Mouse (Mus musculus) hindbrain, embryonic 13.5 days (tissue): ENCODE measurements at regions not wholly inside any gene's neighbourhood (a gene's known extent, or its start where the extent isn't known, plus 50 kb on each side); places are given as distances from the start of the nearest gene placed in this dataset.

Experiments
- ATAC-seq: fragments of 200-750 bp; cut with Nextera tagmentation; 2 replicates; pipeline ENCODE4 v1.8.0; 2017; ENCODE audit warnings: moderate TSS enrichment; ENCODE audit not compliant: low FRiP score
- H3K27ac ChIP-seq: fragments of 300-500 bp; sonication (generic); 2 replicates; pipeline ENCODE4 v1.5.1; 2015; ENCODE audit warnings: inconsistent platforms, mild to moderate bottlenecking, moderate library complexity
- H3K27me3 ChIP-seq: fragments of 300-500 bp; sonication (generic); 2 replicates; pipeline ENCODE4 v1.6.1; 2015; ENCODE audit warnings: mild to moderate bottlenecking, inconsistent platforms
- H3K36me3 ChIP-seq: fragments of 300-500 bp; sonication (generic); 2 replicates; pipeline ENCODE4 v1.6.1; 2015; ENCODE audit warnings: mild to moderate bottlenecking, inconsistent platforms
- H3K4me1 ChIP-seq: fragments of 300-500 bp; sonication (generic); replicated peaks from 2 replicates; pipeline ENCODE4 v1.6.1; 2015; ENCODE audit warnings: inconsistent platforms
- H3K4me2 ChIP-seq: fragments of 300-500 bp; sonication (generic); 2 replicates; pipeline ENCODE4 v1.6.1; 2015; ENCODE audit warnings: inconsistent platforms, mild to moderate bottlenecking, moderate library complexity
- H3K4me3 ChIP-seq: fragments of 300-500 bp; sonication (generic); 2 replicates; pipeline ENCODE4 v1.5.1; 2015; ENCODE audit warnings: mild to moderate bottlenecking, inconsistent platforms
- H3K9ac ChIP-seq: fragments of 300-500 bp; sonication (generic); 2 replicates; pipeline ENCODE4 v1.6.1; 2015; ENCODE audit warnings: mild to moderate bottlenecking, inconsistent platforms
- H3K9me3 ChIP-seq: fragments of 300-500 bp; sonication (generic); 2 replicates; pipeline ENCODE4 v1.6.1; 2016; ENCODE audit warnings: inconsistent platforms
- WGBS: fragments of 180-500 bp; shearing (Covaris S2); methylation state at CpG from one replicate; pipeline ENCODE4 v1.1.7; 2015; 5-methylcytosine and 5-hydroxymethylcytosine counted together

DNA sequence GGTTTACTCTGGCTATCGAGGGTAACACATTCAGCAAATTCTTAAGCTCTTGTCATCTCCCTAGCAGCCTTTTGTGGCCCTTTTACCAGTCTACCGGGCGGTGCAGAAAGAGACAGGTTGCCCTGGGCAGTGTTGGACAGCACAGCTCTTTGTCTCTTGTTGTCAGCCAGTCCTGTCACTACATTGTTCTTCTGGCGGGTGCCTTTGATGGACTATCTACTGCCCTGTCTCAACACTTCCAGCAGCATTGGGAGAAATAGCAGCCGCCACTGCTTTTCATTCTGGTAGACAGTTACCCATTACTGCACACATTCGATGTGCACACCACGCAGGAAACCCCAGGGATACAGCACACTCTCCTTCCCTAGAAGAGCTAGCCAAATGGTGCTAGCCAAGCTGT lies 132.7 kb upstream of the Gm10181 start:
- Histone ChIP-seq H3K9ac (no peak overlapping the region; the same call in 1 of the 2 replicates), H3K27me3 (no peaks in the 10 kb centered on the region), H3K4me1 (no peaks in the 10 kb centered on the region), H3K27ac (no peak overlapping the region), H3K9me3 (no peaks in the 10 kb centered on the region), H3K4me3 (no peak overlapping the region), H3K4me2 (no peak overlapping the region), H3K36me3 (no peaks in the 10 kb centered on the region)
- 5% methylated on average over 7 of the region's 7 CpGs for WGBS
- ATAC-seq = no peak

DNA sequence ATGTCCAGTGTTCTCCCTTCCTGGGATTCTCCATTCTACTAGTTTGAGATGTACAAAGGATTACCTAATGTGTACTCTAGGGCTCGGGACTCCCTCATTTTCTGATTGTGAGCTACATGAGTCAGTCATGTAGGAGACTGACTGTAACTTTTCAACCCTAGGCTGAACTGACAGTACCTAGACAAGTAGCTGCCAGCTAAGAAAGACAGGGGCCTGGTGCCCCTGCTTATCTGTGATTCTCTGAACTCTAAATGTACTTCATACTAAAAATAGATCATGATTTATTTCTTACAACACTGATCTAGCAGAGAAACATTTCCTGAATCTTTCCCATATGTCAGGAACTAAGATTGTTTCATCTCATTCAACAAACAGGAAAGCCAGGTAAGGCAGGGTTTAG lies 125.9 kb upstream of the Gm10181 start:
- no peak overlapping the region for H3K27ac ChIP-seq
- peaks cover 6% of the 10 kb centered on the region; the same call in 1 of the 2 replicates for H3K4me1 ChIP-seq
- H3K9ac ChIP-seq = no peak overlapping the region
- 82% methylated on average over 1 of the region's 1 CpGs for WGBS
- H3K4me3 ChIP-seq = no peak overlapping the region
- H3K36me3 ChIP-seq = no peaks in the 10 kb centered on the region
- no peak overlapping the region for H3K4me2 ChIP-seq
- H3K9me3 ChIP-seq = no peaks in the 10 kb centered on the region
- H3K27me3 ChIP-seq = 0 out of 2 replicates have a peak, but pooled peaks cover 3% of the 10 kb centered on the region
- no peak for ATAC-seq

DNA sequence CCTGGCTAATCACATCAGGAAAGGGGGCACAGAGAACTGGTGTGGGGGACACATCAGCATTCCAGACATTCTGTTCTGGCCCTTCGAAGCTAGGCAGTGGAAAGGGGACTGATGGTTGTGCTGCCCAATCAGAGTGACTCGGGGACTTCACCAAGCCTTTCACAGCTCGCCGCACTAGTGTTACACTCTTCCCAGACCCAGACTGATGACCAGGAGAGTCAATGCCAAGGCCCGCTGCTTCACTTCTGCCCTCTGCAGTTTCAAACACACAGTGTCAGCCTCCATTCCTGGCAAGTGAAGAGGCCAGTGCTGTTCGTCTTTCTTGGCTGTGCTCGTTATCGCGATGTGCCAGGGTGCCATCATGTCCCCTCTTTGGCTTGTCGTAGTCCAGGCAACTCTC lies 121.7 kb upstream of the Gm10181 start:
- Histone ChIP-seq H3K4me1 (peaks cover 6% of the 10 kb centered on the region; the same call in 1 of the 2 replicates), H3K4me2 (no peak overlapping the region), H3K27ac (no peak overlapping the region), H3K9me3 (no peaks in the 10 kb centered on the region), H3K27me3 (0 out of 2 replicates have a peak, but pooled peaks cover 3% of the 10 kb centered on the region), H3K36me3 (no peaks in the 10 kb centered on the region), H3K9ac (no peak overlapping the region), H3K4me3 (no peak overlapping the region)
- 71% methylated on average over 10 of the region's 10 CpGs for WGBS
- ATAC-seq = 0 out of 2 replicates have a peak, but pooled peaks have one; percentile 28

DNA sequence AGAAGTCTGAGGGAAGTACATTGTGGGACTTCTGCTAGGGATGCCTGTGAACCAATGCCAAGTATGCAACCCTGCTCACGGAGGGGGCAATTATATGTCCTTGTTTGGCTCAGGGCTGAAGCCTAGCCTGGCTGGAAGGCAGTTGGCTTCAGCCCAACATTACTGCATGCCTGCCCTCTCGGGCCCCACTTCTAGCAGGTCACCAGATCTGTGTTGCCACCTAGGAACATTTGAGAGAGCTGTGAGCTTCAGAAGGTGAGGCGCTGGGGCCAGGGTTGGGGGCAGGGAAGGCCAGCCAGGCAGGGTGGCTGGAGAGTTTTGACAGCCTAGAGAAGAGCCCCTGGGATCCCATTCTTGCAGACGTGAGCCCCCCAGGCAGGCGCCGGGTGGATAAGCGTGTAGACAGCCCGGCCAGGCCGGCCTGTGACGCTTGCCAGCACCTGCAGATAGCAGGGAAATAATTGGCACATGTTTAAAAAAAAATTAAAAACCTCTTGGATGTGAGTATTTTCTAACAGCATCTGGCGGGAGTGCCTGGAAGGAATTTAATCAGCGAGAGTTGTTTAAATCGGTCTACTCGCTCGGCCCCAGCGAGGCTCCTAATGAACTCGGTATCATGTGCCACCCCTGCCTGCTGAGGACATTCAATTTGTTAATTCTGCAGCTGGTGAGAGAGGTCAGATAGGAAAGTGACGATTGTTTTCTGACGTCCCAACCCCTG lies 115.0 kb upstream of the Gm10181 start:
- H3K9me3 ChIP-seq = no peaks in the 10 kb centered on the region
- peak overlapping the region; percentile 30; the same call in 1 of the 2 replicates for H3K9ac ChIP-seq
- 0 out of 2 replicates have a peak, but pooled peaks cover 6% of the 10 kb centered on the region for H3K27me3 ChIP-seq
- H3K4me1 ChIP-seq = peaks cover 13% of the 10 kb centered on the region
- H3K36me3 ChIP-seq = no peaks in the 10 kb centered on the region
- H3K4me3 ChIP-seq = peak overlapping the region; percentile 15
- WGBS = 7% methylated on average over 19 of the region's 19 CpGs
- ATAC-seq = peak; percentile 77
- H3K4me2 ChIP-seq = peak overlapping the region; percentile 51
- peak overlapping the region; percentile 66; the same call in 1 of the 2 replicates for H3K27ac ChIP-seq

DNA sequence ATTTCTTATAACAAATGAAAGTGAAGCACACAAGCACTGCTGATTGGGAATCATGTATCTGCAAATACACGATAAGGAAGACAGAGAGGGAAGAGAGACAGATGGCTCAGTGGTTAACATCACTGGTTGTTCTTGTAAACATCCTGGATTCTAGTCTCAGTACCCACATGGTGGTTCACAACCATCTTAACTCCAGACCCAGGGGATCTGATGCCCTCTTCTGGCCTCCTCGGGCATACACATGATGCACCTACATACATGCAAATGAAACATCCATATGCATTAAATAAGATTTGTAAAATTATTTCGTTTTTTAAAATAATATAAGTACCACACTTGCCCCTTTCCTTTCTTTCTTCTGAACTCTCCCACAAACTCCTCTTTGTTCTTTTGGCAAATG lies 106.4 kb upstream of the Gm10181 start:
- H3K4me2 ChIP-seq = no peak overlapping the region
- no peaks in the 10 kb centered on the region for H3K9me3 ChIP-seq
- H3K9ac ChIP-seq = no peak overlapping the region
- ATAC-seq = no peak
- H3K4me1 ChIP-seq = no peaks in the 10 kb centered on the region
- 67% methylated on average over 3 of the region's 3 CpGs for WGBS
- H3K36me3 ChIP-seq = no peaks in the 10 kb centered on the region
- H3K27ac ChIP-seq = no peak overlapping the region
- H3K27me3 ChIP-seq = no peaks in the 10 kb centered on the region
- H3K4me3 ChIP-seq = no peak overlapping the region

DNA sequence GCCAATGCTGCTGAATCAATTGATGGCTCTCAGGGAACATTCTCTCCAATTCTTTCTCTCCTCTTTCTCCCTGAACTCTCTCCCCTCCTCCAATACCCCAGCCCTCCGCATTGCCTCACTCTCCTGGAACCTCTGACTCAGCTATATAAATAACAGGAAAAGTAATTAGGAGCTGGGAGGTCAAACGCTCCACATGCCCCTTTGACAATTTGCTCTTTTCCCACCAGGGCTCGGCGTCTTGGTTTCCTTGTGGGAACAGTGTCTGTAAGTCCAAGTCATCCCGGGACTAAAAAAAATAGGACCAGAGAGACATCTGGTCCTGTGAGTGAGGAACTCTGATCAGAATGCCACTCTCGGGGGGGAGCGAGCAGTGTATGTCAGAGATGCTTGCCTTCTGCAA lies 94.7 kb upstream of the Gm10181 start:
- Histone ChIP-seq H3K27me3 (no peaks in the 10 kb centered on the region), H3K4me3 (no peak overlapping the region), H3K9ac (no peak overlapping the region), H3K4me2 (no peak overlapping the region), H3K36me3 (no peaks in the 10 kb centered on the region), H3K27ac (no peak overlapping the region), H3K4me1 (no peaks in the 10 kb centered on the region), H3K9me3 (no peaks in the 10 kb centered on the region)
- ATAC-seq = no peak
- 65% methylated on average over 7 of the region's 7 CpGs for WGBS

DNA sequence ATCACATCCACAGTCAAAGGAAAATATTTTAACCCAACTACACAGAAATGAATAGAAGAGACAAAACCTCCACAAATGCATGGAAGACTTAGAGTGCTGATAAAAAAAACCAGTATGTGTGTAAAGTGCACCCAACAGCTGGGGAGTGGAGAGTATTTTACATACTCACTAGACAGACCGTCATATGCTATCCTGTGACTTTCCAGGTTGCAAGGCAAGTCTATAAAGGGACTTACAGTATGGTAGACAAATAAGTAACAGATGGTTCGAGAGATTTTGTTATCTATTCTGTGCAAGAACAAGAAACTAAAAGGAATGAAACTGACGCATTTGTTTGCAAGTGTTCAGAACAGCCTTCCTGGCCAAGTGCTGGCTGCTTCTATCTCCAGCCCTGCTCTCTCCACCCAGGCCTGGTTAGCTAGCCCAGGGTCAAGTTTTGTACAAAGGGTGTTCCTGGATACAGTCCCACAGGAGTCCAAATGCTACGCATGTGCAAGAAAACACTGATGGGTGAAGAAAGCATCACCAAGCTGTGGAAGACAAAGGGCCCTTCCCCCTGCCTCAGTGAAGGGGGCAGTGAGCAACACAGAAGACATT lies 68.0 kb upstream of the Gm10181 start:
- Histone ChIP-seq H3K4me2 (no peak overlapping the region), H3K27me3 (no peaks in the 10 kb centered on the region), H3K9ac (no peak overlapping the region), H3K4me1 (no peaks in the 10 kb centered on the region), H3K27ac (no peak overlapping the region), H3K9me3 (no peaks in the 10 kb centered on the region), H3K36me3 (no peaks in the 10 kb centered on the region), H3K4me3 (no peak overlapping the region)
- no peak for ATAC-seq
- WGBS = 81% methylated on average over 4 of the region's 4 CpGs

DNA sequence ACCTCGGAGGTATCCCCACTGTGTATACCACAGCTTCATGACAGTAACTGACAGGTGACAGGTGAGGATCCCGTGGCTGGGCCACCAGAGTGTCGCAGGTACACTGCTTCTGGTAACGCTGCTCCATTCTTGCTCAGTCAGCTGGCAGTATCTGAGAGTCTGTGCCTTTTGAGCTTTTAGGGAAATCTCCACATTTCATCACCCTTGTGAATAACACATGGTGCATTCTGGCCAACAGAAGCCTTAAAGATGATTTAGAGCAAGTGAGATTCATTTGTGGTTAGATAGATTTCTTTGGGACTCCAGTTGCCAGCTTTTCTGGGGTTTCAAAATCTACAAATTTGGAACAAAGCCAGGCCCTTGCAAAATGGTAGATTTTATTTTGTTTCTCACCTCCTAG lies 66.8 kb upstream of the Gm10181 start:
- Histone ChIP-seq H3K27ac (no peak overlapping the region), H3K4me2 (no peak overlapping the region), H3K9ac (no peak overlapping the region), H3K9me3 (no peaks in the 10 kb centered on the region), H3K4me3 (no peak overlapping the region), H3K36me3 (no peaks in the 10 kb centered on the region), H3K27me3 (no peaks in the 10 kb centered on the region), H3K4me1 (no peaks in the 10 kb centered on the region)
- ATAC-seq = no peak
- WGBS = 85% methylated on average over 4 of the region's 4 CpGs

DNA sequence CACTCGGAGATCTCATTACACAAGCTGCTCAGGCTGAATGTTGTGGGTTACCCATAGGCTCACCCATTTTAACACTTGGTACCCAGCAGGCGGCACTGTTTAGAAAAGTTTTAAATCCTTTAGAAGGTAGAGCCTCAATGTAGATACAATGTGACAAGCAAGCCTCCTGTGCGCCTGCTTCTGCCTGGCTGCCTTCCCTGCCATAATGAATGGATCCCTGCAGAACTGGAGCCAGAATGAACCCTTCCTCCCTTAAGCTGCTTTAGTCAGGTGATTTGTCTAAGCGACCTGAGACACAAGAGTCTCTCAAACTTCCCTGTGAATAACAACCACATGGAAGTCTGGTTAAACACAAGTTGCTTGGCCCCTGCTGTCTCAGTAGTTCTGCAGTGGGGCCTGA lies 64.7 kb upstream of the Gm10181 start:
- Histone ChIP-seq H3K9me3 (no peaks in the 10 kb centered on the region), H3K4me3 (no peak overlapping the region), H3K4me1 (no peaks in the 10 kb centered on the region), H3K27me3 (peaks cover 5% of the 10 kb centered on the region; the same call in 1 of the 2 replicates), H3K27ac (no peak overlapping the region), H3K36me3 (no peaks in the 10 kb centered on the region), H3K9ac (no peak overlapping the region), H3K4me2 (no peak overlapping the region)
- 61% methylated on average over 4 of the region's 4 CpGs for WGBS
- ATAC-seq = no peak

DNA sequence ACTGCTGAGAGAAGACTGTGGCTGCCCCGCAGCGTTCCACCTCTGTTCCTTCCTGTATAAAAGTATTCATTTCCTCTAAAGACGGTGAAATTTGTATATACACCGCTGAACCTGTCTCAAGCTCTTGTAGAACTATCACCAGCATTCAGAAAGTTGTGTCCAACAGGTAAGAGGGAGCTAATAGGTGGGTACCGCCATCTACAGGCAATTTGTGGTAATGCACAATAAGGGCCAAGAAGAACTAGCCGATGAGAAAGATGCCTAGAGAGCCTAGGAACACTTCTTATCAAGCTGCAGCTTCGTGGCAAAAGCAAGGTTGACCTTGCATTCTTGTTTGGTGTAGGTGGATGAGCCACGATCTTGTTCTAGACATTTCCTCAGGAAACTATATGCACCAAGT lies 61.6 kb upstream of the Gm10181 start:
- no peak overlapping the region for H3K9ac ChIP-seq
- no peak for ATAC-seq
- H3K36me3 ChIP-seq = no peaks in the 10 kb centered on the region
- 10% methylated on average over 8 of the region's 8 CpGs for WGBS
- H3K27me3 ChIP-seq = peaks cover 5% of the 10 kb centered on the region; the same call in 1 of the 2 replicates
- no peaks in the 10 kb centered on the region for H3K9me3 ChIP-seq
- H3K4me2 ChIP-seq = no peak overlapping the region
- no peaks in the 10 kb centered on the region for H3K4me1 ChIP-seq
- no peak overlapping the region for H3K4me3 ChIP-seq
- no peak overlapping the region for H3K27ac ChIP-seq

DNA sequence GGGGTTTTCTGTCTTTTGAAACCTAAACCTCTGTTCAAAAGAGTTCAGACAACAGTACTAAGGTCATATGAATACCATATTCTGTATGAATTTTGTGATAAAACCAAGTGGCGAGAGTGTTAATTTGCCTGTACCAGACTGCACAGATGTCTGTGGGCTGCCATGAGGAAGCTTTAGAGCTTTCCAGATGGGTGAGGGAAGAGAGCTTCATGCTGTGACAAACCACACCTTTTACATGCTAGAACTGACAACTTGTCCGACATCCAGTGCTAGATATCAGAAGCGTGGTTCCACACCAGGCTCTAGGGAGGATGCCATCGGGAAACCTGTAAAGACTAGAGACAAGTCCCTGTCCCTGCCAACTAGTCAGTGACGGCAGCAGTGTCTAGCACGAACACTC lies 60.9 kb upstream of the Gm10181 start:
- Histone ChIP-seq H3K36me3 (no peaks in the 10 kb centered on the region), H3K9me3 (no peaks in the 10 kb centered on the region), H3K27ac (no peak overlapping the region), H3K9ac (no peak overlapping the region), H3K4me3 (no peak overlapping the region), H3K27me3 (peaks cover 5% of the 10 kb centered on the region; the same call in 1 of the 2 replicates), H3K4me2 (no peak overlapping the region), H3K4me1 (no peaks in the 10 kb centered on the region)
- ATAC-seq = no peak
- 73% methylated on average over 6 of the region's 6 CpGs for WGBS

DNA sequence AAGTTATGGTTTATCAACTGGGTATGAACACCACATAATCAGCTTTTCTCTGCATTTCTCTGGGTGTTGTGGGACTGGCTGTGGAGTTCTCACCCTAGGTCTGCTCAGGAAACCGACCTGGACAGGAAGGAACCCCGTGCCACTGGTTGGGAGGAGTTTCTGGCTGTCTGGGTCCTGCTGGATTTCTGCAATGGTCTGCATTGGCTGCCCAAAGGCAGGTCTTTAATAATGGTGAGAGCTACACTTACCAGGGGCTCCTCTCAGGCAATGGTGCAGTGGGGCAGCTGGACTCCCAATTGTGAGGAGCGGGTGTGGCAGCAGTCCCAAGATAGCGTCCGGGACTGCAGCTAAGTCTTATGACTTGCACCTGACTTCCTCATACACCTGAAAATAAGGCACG lies 57.8 kb upstream of the Gm10181 start:
- Histone ChIP-seq H3K9ac (no peak overlapping the region), H3K9me3 (no peaks in the 10 kb centered on the region), H3K36me3 (no peaks in the 10 kb centered on the region), H3K27me3 (peaks cover 5% of the 10 kb centered on the region; the same call in 1 of the 2 replicates), H3K4me2 (no peak overlapping the region), H3K4me1 (no peaks in the 10 kb centered on the region), H3K27ac (no peak overlapping the region), H3K4me3 (no peak overlapping the region)
- 93% methylated on average over 6 of the region's 6 CpGs for WGBS
- no peak for ATAC-seq
